ENCODE assay signal across 15 mouse cellular contexts in the genomic region with DNA sequence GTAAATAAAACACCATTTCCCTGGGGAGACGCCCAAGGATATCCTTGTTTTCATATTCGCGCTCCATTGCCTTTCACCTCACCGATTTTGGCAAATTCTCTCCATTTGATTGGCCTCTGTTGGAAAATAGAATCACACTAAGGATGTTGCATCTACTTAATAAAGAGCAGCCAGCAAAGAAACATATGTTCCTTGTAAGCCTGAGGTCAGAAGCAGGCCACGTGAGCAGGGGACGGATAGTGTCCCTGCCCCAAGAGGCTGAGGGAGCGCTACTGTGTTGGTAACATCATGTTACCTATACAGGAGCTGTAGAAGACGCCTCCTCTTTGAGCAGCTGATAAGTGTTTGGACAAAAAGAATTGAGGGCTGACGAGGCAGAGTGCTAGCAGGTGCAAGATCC.
"Had no signal": no experiment of that assay in that cellular context is flagged by ENCODE, and none has a peak within 500 bp of the region (broad histone marks: within the 10 kb centered on the region; RNA-seq: fewer than 3 reads in every experiment).

No protein-coding gene starts in this region.

- H3K4me2 ChIP-seq: kidney, embryonic 15.5 days; liver, embryonic 11.5 days; liver, embryonic 15.5 days; lung, embryonic 14.5 days; midbrain, embryonic 15.5 days; neural tube, embryonic 12.5 days; stomach, embryonic 15.5 days had no signal

- H3K9ac ChIP-seq: kidney, embryonic 15.5 days; liver, embryonic 15.5 days; lung, embryonic 14.5 days; midbrain, embryonic 15.5 days; neural tube, embryonic 12.5 days; stomach, embryonic 15.5 days had no signal

- H3K27me3 ChIP-seq: kidney, embryonic 15.5 days; liver, embryonic 15.5 days; midbrain, embryonic 15.5 days; neural tube, embryonic 12.5 days; stomach, embryonic 15.5 days had no signal

- H3K4me1 ChIP-seq: liver, embryonic 15.5 days; midbrain, embryonic 15.5 days; neural tube, embryonic 12.5 days; stomach, embryonic 15.5 days had no signal

- DNase-seq: kidney, postnatal 14 days; lung, embryonic 14.5 days; retina, postnatal 1 day; right cerebral cortex, postnatal 4 days; spleen, adult 18-20 months; thymus, adult 2 months; thymus, postnatal 25 days had no signal

- H3K27ac ChIP-seq: kidney, embryonic 15.5 days; left cerebral cortex, adult 2 months; limb, embryonic 10.5 days; liver, embryonic 15.5 days; midbrain, embryonic 15.5 days; neural tube, embryonic 12.5 days; stomach, embryonic 15.5 days had no signal

- H3K9me3 ChIP-seq: kidney, embryonic 15.5 days; limb, embryonic 10.5 days; liver, embryonic 15.5 days; midbrain, embryonic 15.5 days; neural tube, embryonic 12.5 days; stomach, embryonic 15.5 days had no signal

- ATAC-seq: midbrain, embryonic 15.5 days had no signal

- H3K4me3 ChIP-seq: kidney, embryonic 15.5 days; left cerebral cortex, adult 2 months; limb, embryonic 10.5 days; liver, embryonic 15.5 days; midbrain, embryonic 15.5 days; neural tube, embryonic 12.5 days; stomach, embryonic 15.5 days had no signal
